Mouse (Mus musculus) ovary, adult 10 weeks (tissue): ENCODE measurements around the gene St5. TPM values are rescaled to one million over a fixed set of nuclear protein-coding genes. Genes with fewer than 3 reads are reported as not detected.

Experiments used
- polyA plus RNA-seq: library from polyadenylated mRNA; stranded (reverse); fragments of 350-450 nt; fragmentation: Illumina TruSeq; extraction: RNeasy Lipid Tissue Mini Kit (QIAGEN cat#74804); gene quantifications from one replicate; pipeline ENCODE4 v1.2.3, GENCODE M21; 2014

Gene St5
- polyA plus RNA-seq: 84.0 TPM

GRCm38 (mm10) chr7:109703190-109704015, at the start of gene St5, which contains the start of gene Akip1:
St5 (minus strand) TSS chr7:109703605.
Akip1 (plus strand) TSS chr7:109703690.

GRCm38 (mm10) chr7:109752008-109752925, 48.9 kb upstream of the St5 start, which contains the start of gene Tmem9b:
Tmem9b (minus strand) TSS chr7:109752875.

GRCm38 (mm10) chr7:109731626-109732025, 28.2 kb upstream of the St5 start, which contains the start of gene Ascl3:
Ascl3 (minus strand) TSS chr7:109731726.

GRCm38 (mm10) chr7:109723697-109724096, 20.3 kb upstream of the St5 start, which contains the start of gene BC051019:
BC051019 (minus strand) TSS chr7:109723850.

DNA sequence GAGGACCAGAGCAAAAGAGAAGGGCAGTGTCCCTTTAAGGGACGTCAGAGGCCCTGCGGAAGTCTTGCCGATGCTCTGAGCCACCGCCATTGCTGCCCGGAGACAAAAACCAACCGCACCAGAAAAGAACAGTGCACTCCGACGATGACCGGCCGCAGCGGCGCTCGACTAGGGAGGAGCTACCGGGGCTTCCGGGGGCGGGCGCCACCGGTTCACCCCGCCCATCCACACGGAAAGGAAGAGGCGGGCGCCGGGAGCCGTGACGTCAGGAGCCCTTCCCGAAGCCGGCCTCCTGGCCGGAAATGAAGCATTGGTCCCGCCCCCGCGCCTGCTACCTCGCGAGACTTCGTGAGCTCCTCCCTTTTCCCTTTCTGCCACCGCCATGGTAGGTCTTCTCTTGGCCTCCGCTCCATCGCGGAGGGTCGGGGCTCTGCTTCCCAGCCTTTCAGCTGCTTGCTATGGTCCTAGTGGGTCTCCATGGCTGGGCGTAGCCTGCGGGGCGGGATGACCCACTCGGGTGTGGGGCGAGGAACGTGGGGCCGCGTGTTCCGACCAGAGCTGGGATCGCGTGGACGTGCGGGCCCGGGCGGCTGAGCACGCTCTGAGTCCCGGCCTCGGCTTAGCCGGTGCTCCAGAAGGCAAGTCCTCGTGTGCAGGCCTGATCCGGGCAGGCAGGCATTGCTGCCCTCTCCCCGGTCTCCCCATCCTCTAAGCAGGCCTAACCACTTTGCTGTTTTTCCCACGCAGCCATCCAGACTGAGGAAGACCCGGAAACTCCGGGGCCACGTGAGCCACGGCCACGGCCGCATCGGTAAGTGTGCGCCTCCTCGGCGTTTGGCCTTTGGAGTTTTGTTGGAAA, 184.3 kb downstream of the St5 start, which contains the start of gene Rpl27a:
Rpl27a (plus strand) TSS at position 310 of the 859 bp plus-strand sequence.

DNA sequence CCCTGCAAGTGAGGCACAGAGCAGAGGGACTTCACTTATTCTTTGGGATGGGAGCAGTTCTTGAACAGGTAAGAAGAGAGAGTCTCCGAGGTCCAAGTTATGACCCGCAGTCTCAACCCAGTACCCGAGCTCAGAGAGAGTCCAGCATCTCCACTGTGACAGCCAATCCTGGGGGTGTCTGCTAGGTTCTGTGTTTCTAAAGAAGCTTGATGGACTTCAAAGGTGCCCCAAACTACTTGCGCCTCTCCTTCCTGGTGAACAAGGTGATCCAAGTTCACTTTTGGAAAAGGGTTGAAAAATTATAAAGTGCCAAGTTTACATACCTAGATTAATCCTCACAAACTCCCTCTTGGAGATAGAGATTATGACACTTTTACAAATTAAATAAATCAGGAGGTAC, 195.4 kb downstream of the St5 start, which contains the start of gene Trim66:
Trim66 (minus strand) TSS at position 101 of the 400 bp plus-strand sequence.

Other genes with a start within 250 kb of the St5 start
- 0.11 TPM for gene Trim66, start 195.5 kb downstream of the St5 start, polyA plus RNA-seq
- gene Rpl27a, start 184.5 kb downstream of the St5 start, polyA plus RNA-seq: 240 TPM
- gene Akip1, start 85 bp upstream of the St5 start, polyA plus RNA-seq: 33.6 TPM
- 0.31 TPM for gene BC051019, start 20.2 kb upstream of the St5 start, polyA plus RNA-seq
- gene Ascl3, start 28.1 kb upstream of the St5 start, polyA plus RNA-seq: not detected
- gene Tmem9b, start 49.3 kb upstream of the St5 start, polyA plus RNA-seq: 70.4 TPM
- gene Nrip3, start 78.4 kb upstream of the St5 start, polyA plus RNA-seq: 0.68 TPM
- 2.9 TPM for gene Scube2, start 162.1 kb upstream of the St5 start, polyA plus RNA-seq